Mouse (Mus musculus): ENCODE measurements at regions not wholly inside any gene's neighbourhood (a gene's known extent, or its start where the extent isn't known, plus 50 kb on each side); places are given as distances from the start of the nearest gene placed in this dataset.

GRCm38 (mm10) chr6:91573487-91573886 is 57.8 kb downstream of the Lsm3 start:
- no peak overlapping the region for H3K27ac ChIP-seq (ENCODE audit: low read depth, low read length)
- DNase-seq (ENCODE audit: low spot score) (no peak), ATAC-seq (replicated peaks; ENCODE audit: low FRiP score) (no peak)
- H3K9me3 ChIP-seq (ENCODE audit: control insufficient read depth, low read length): no peaks in the 10 kb centered on the region
- no peak overlapping the region for H3K9ac ChIP-seq (ENCODE audit: low read length)
- no peaks in the 10 kb centered on the region for H3K27me3 ChIP-seq (ENCODE audit: control insufficient read depth, insufficient read depth, low read length)
- WGBS: 87% methylated on average over 8 of the region's 8 CpGs
- H3K4me2 ChIP-seq (ENCODE audit: low read depth, low read length, severe bottlenecking): no peak overlapping the region
- no peaks in the 10 kb centered on the region for H3K4me1 ChIP-seq (replicated peaks; ENCODE audit: control insufficient read depth, insufficient read depth, low read length)
- no peaks in the 10 kb centered on the region for H3K36me3 ChIP-seq (ENCODE audit: control insufficient read depth, insufficient read depth, low read length)
- H3K4me3 ChIP-seq (ENCODE audit: low read depth, low read length): no peak overlapping the region

- H3K9me3 ChIP-seq (ENCODE audit: control insufficient read depth, low read length): no peaks in the 10 kb centered on the region
- WGBS: 93% methylated on average over 10 of the region's 10 CpGs
- no peaks in the 10 kb centered on the region for H3K4me1 ChIP-seq (replicated peaks; ENCODE audit: control insufficient read depth, insufficient read depth, low read length)
- H3K36me3 ChIP-seq (ENCODE audit: control insufficient read depth, insufficient read depth, low read length): no peaks in the 10 kb centered on the region
- no peak overlapping the region for H3K4me3 ChIP-seq (ENCODE audit: low read depth, low read length)
- no peak for ATAC-seq (replicated peaks; ENCODE audit: low FRiP score)
- H3K27me3 ChIP-seq (ENCODE audit: control insufficient read depth, insufficient read depth, low read length): no peaks in the 10 kb centered on the region
- H3K27ac ChIP-seq (ENCODE audit: low read depth, low read length): no peak overlapping the region
- no peak overlapping the region for H3K4me2 ChIP-seq (ENCODE audit: low read depth, low read length, severe bottlenecking)
- no peak for DNase-seq (ENCODE audit: low spot score)
- H3K9ac ChIP-seq (ENCODE audit: low read length): no peak overlapping the region
These were observed 58.7 kb downstream of the Lsm3 start for GRCm38 (mm10) chr6:91574414-91574813.

GRCm38 (mm10) chr6:91575662-91576364 is 60.1 kb downstream of the Lsm3 start:
- Histone ChIP-seq H3K36me3 (ENCODE audit: control insufficient read depth, insufficient read depth, low read length) (no peaks in the 10 kb centered on the region), H3K9me3 (ENCODE audit: control insufficient read depth, low read length) (no peaks in the 10 kb centered on the region), H3K4me2 (ENCODE audit: low read depth, low read length, severe bottlenecking) (no peak overlapping the region), H3K9ac (ENCODE audit: low read length) (no peak overlapping the region), H3K27me3 (ENCODE audit: control insufficient read depth, insufficient read depth, low read length) (no peaks in the 10 kb centered on the region), H3K4me1 (replicated peaks; ENCODE audit: control insufficient read depth, insufficient read depth, low read length) (no peaks in the 10 kb centered on the region), H3K4me3 (ENCODE audit: low read depth, low read length) (no peak overlapping the region), H3K27ac (ENCODE audit: low read depth, low read length) (no peak overlapping the region)
- 53% methylated on average over 4 of the region's 4 CpGs for WGBS
- peak; percentile 80 for DNase-seq (ENCODE audit: low spot score)
- ATAC-seq (replicated peaks; ENCODE audit: low FRiP score): peak; percentile 64; the same call in 1 of the 2 replicates

GRCm38 (mm10) chr6:91576906-91577305 is 61.2 kb downstream of the Lsm3 start:
- WGBS: 56% methylated on average over 15 of the region's 15 CpGs
- Histone ChIP-seq H3K9me3 (ENCODE audit: control insufficient read depth, low read length) (no peaks in the 10 kb centered on the region), H3K27ac (ENCODE audit: low read depth, low read length) (no peak overlapping the region), H3K27me3 (ENCODE audit: control insufficient read depth, insufficient read depth, low read length) (no peaks in the 10 kb centered on the region), H3K4me3 (ENCODE audit: low read depth, low read length) (no peak overlapping the region), H3K36me3 (ENCODE audit: control insufficient read depth, insufficient read depth, low read length) (no peaks in the 10 kb centered on the region), H3K4me2 (ENCODE audit: low read depth, low read length, severe bottlenecking) (no peak overlapping the region), H3K4me1 (replicated peaks; ENCODE audit: control insufficient read depth, insufficient read depth, low read length) (no peaks in the 10 kb centered on the region), H3K9ac (ENCODE audit: low read length) (no peak overlapping the region)
- ATAC-seq (replicated peaks; ENCODE audit: low FRiP score): no peak
- no peak for DNase-seq (ENCODE audit: low spot score)

- WGBS: 91% methylated on average over 10 of the region's 10 CpGs
- H3K27me3 ChIP-seq (ENCODE audit: control insufficient read depth, insufficient read depth, low read length): no peaks in the 10 kb centered on the region
- H3K9me3 ChIP-seq (ENCODE audit: control insufficient read depth, low read length): no peaks in the 10 kb centered on the region
- no peaks in the 10 kb centered on the region for H3K36me3 ChIP-seq (ENCODE audit: control insufficient read depth, insufficient read depth, low read length)
- no peak overlapping the region for H3K4me2 ChIP-seq (ENCODE audit: low read depth, low read length, severe bottlenecking)
- ATAC-seq (replicated peaks; ENCODE audit: low FRiP score): no peak
- no peak overlapping the region for H3K9ac ChIP-seq (ENCODE audit: low read length)
- no peak overlapping the region for H3K4me3 ChIP-seq (ENCODE audit: low read depth, low read length)
- DNase-seq (ENCODE audit: low spot score): no peak
- H3K27ac ChIP-seq (ENCODE audit: low read depth, low read length): no peak overlapping the region
- H3K4me1 ChIP-seq (replicated peaks; ENCODE audit: control insufficient read depth, insufficient read depth, low read length): no peaks in the 10 kb centered on the region
These were observed 63.9 kb downstream of the Lsm3 start for GRCm38 (mm10) chr6:91579666-91580065.

- Histone ChIP-seq H3K4me2 (ENCODE audit: low read depth, low read length, severe bottlenecking) (no peak overlapping the region), H3K4me1 (replicated peaks; ENCODE audit: control insufficient read depth, insufficient read depth, low read length) (no peaks in the 10 kb centered on the region), H3K9me3 (ENCODE audit: control insufficient read depth, low read length) (no peaks in the 10 kb centered on the region), H3K9ac (ENCODE audit: low read length) (no peak overlapping the region), H3K27me3 (ENCODE audit: control insufficient read depth, insufficient read depth, low read length) (no peaks in the 10 kb centered on the region), H3K27ac (ENCODE audit: low read depth, low read length) (no peak overlapping the region), H3K4me3 (ENCODE audit: low read depth, low read length) (no peak overlapping the region), H3K36me3 (ENCODE audit: control insufficient read depth, insufficient read depth, low read length) (no peaks in the 10 kb centered on the region)
- WGBS: 88% methylated on average over 6 of the region's 6 CpGs
- ATAC-seq (replicated peaks; ENCODE audit: low FRiP score): no peak
- DNase-seq (ENCODE audit: low spot score): no peak
These were observed 64.9 kb downstream of the Lsm3 start for GRCm38 (mm10) chr6:91580607-91581006.

GRCm38 (mm10) chr6:91582338-91582737 is 66.6 kb downstream of the Lsm3 start:
- 87% methylated on average over 5 of the region's 5 CpGs for WGBS
- H3K4me2 ChIP-seq (ENCODE audit: low read depth, low read length, severe bottlenecking): no peak overlapping the region
- ATAC-seq (replicated peaks; ENCODE audit: low FRiP score): no peak
- no peak for DNase-seq (ENCODE audit: low spot score)
- no peaks in the 10 kb centered on the region for H3K9me3 ChIP-seq (ENCODE audit: control insufficient read depth, low read length)
- no peak overlapping the region for H3K4me3 ChIP-seq (ENCODE audit: low read depth, low read length)
- H3K4me1 ChIP-seq (replicated peaks; ENCODE audit: control insufficient read depth, insufficient read depth, low read length): no peaks in the 10 kb centered on the region
- no peak overlapping the region for H3K9ac ChIP-seq (ENCODE audit: low read length)
- H3K27ac ChIP-seq (ENCODE audit: low read depth, low read length): no peak overlapping the region
- H3K36me3 ChIP-seq (ENCODE audit: control insufficient read depth, insufficient read depth, low read length): no peaks in the 10 kb centered on the region
- H3K27me3 ChIP-seq (ENCODE audit: control insufficient read depth, insufficient read depth, low read length): no peaks in the 10 kb centered on the region

GRCm38 (mm10) chr6:91583346-91583745 is 67.6 kb downstream of the Lsm3 start:
- no peak for DNase-seq (ENCODE audit: low spot score)
- H3K9ac ChIP-seq (ENCODE audit: low read length): no peak overlapping the region
- WGBS: 92% methylated on average over 5 of the region's 5 CpGs
- H3K4me1 ChIP-seq (replicated peaks; ENCODE audit: control insufficient read depth, insufficient read depth, low read length): no peaks in the 10 kb centered on the region
- no peaks in the 10 kb centered on the region for H3K9me3 ChIP-seq (ENCODE audit: control insufficient read depth, low read length)
- H3K27ac ChIP-seq (ENCODE audit: low read depth, low read length): no peak overlapping the region
- no peak overlapping the region for H3K4me2 ChIP-seq (ENCODE audit: low read depth, low read length, severe bottlenecking)
- no peak for ATAC-seq (replicated peaks; ENCODE audit: low FRiP score)
- H3K27me3 ChIP-seq (ENCODE audit: control insufficient read depth, insufficient read depth, low read length): no peaks in the 10 kb centered on the region
- H3K36me3 ChIP-seq (ENCODE audit: control insufficient read depth, insufficient read depth, low read length): no peaks in the 10 kb centered on the region
- no peak overlapping the region for H3K4me3 ChIP-seq (ENCODE audit: low read depth, low read length)

GRCm38 (mm10) chr6:91585543-91585942 is 69.8 kb downstream of the Lsm3 start:
- DNase-seq (ENCODE audit: low spot score) (no peak), ATAC-seq (replicated peaks; ENCODE audit: low FRiP score) (no peak)
- Histone ChIP-seq H3K27me3 (ENCODE audit: control insufficient read depth, insufficient read depth, low read length) (no peaks in the 10 kb centered on the region), H3K4me1 (replicated peaks; ENCODE audit: control insufficient read depth, insufficient read depth, low read length) (no peaks in the 10 kb centered on the region), H3K36me3 (ENCODE audit: control insufficient read depth, insufficient read depth, low read length) (no peaks in the 10 kb centered on the region), H3K4me2 (ENCODE audit: low read depth, low read length, severe bottlenecking) (no peak overlapping the region), H3K9ac (ENCODE audit: low read length) (no peak overlapping the region), H3K27ac (ENCODE audit: low read depth, low read length) (no peak overlapping the region), H3K4me3 (ENCODE audit: low read depth, low read length) (no peak overlapping the region), H3K9me3 (ENCODE audit: control insufficient read depth, low read length) (no peaks in the 10 kb centered on the region)
- WGBS: 90% methylated on average over 3 of the region's 3 CpGs

Data from forebrain, embryonic 11.5 days (tissue).